Mouse (Mus musculus): Measurements from ENCODE around the gene Rbfox3.

DNA sequence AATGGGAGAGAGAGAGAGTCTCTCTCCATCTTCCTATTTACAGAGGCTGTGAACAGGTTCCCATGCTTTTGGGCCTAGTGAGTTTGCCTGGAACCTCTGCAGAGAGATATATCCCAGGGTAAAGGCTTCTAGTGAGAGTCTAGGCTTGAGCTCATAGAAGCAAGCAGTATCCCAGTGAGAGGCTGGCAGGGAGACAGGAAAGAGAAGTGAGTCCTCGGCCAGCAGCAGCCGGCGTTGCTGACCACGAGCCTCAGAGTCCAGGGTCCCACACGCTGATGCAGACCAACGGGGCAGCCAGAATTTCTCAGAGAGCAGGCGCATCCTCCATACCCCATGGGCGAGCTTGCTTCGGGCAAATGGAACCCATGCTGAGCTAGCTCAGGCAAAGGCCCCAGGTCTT, 363.2 kb downstream of the Rbfox3 start:
- no peak for TF ChIP-seq CTCF (IDR thresholded peaks at IDR 0.05; ENCODE audit: low read depth)
- no peak for TF ChIP-seq EP300 (IDR thresholded peaks at IDR 0.05; ENCODE audit: low read depth)

Measured in liver, embryonic 14.5 days (tissue).